Mouse (Mus musculus) embryonic facial prominence, embryonic 13.5 days (tissue): ENCODE results near the gene Ermn. TPM values are rescaled to one million over a fixed set of nuclear protein-coding genes. Genes with fewer than 3 reads are reported as not detected.
A peak's percentile ranks its signal among the peaks of the same experiment; 100 is the strongest.

Experiments used
- ATAC-seq: fragments of 200-750 bp; cut with Nextera tagmentation; 2 replicates; pipeline ENCODE4 v1.8.0; 2017; ENCODE audit warnings: low read depth; ENCODE audit not compliant: insufficient number of reproducible peaks, insufficient read depth, low FRiP score, low TSS enrichment
- H3K27ac ChIP-seq: fragments of 300-500 bp; sonication (generic); 2 replicates; pipeline ENCODE4 v1.5.1; 2015; ENCODE audit warnings: moderate library complexity, mild to moderate bottlenecking, inconsistent platforms
- H3K27me3 ChIP-seq: fragments of 300-500 bp; sonication (generic); 2 replicates; pipeline ENCODE4 v1.6.1; 2015; ENCODE audit warnings: mild to moderate bottlenecking, inconsistent platforms
- H3K36me3 ChIP-seq: fragments of 300-500 bp; sonication (generic); 2 replicates; pipeline ENCODE4 v1.6.1; 2015; ENCODE audit warnings: mild to moderate bottlenecking, inconsistent platforms
- H3K4me1 ChIP-seq: fragments of 300-500 bp; sonication (generic); 2 replicates; pipeline ENCODE4 v1.6.1; 2015; ENCODE audit warnings: inconsistent platforms
- H3K4me2 ChIP-seq: fragments of 300-500 bp; sonication (generic); 2 replicates; pipeline ENCODE4 v1.6.1; 2015; ENCODE audit warnings: moderate library complexity, mild to moderate bottlenecking, inconsistent platforms
- H3K4me3 ChIP-seq: fragments of 300-500 bp; sonication (generic); 2 replicates; pipeline ENCODE4 v1.5.1; 2015; ENCODE audit warnings: mild to moderate bottlenecking, inconsistent platforms
- H3K9ac ChIP-seq: fragments of 300-500 bp; sonication (generic); 2 replicates; pipeline ENCODE4 v1.6.1; 2015; ENCODE audit warnings: mild to moderate bottlenecking, inconsistent platforms
- H3K9me3 ChIP-seq: fragments of 300-500 bp; sonication (generic); 2 replicates; pipeline ENCODE4 v1.6.1; 2016; ENCODE audit warnings: inconsistent platforms
- WGBS: fragments of 180-500 bp; shearing (Covaris S2); methylation state at CpG from one replicate; pipeline ENCODE4 v1.1.7; 2015; ENCODE audit warnings: mixed read lengths; 5-methylcytosine and 5-hydroxymethylcytosine counted together
- polyA plus RNA-seq: library from polyadenylated mRNA; unstranded; fragments of >200 nt; fragmentation: Nextera tagmentation; extraction: Ambion mirVana; gene quantifications from 2 replicates; pipeline ENCODE4 v1.2.1, GENCODE M21; 2015

Ermn gene
- polyA plus RNA-seq: 0.91 and 2.5 TPM in 2 replicates

- peak within 1 kb of the TSS; percentile 16; the same call in 1 of the 2 replicates for H3K4me2 ChIP-seq
- no peak within 1 kb of the TSS for H3K9ac ChIP-seq
- no peaks in the 10 kb centered on the region for H3K36me3 ChIP-seq
- 9% methylated on average over 7 of the region's 7 CpGs for WGBS
- no peaks in the 10 kb centered on the region for H3K9me3 ChIP-seq
- H3K27me3 ChIP-seq: no peaks in the 10 kb centered on the region
- H3K4me1 ChIP-seq: peaks cover 3% of the 10 kb centered on the region
- H3K4me3 ChIP-seq: no peak within 1 kb of the TSS
- no peak within 1 kb of the TSS for H3K27ac ChIP-seq
- no peak for ATAC-seq
Observed at GRCm38 (mm10) chr2:58052821-58053581, at the start of gene Ermn. TSS of gene Ermn (minus strand) at chr2:58052864.

- H3K9ac ChIP-seq: no peak overlapping the region
- H3K4me3 ChIP-seq: no peak overlapping the region
- H3K4me2 ChIP-seq: no peak overlapping the region
- H3K4me1 ChIP-seq: no peaks in the 10 kb centered on the region
- no peak for ATAC-seq
- no peak overlapping the region for H3K27ac ChIP-seq
- WGBS: 74% methylated on average over 1 of the region's 1 CpGs
- no peaks in the 10 kb centered on the region for H3K36me3 ChIP-seq
- H3K27me3 ChIP-seq: no peaks in the 10 kb centered on the region
- H3K9me3 ChIP-seq: no peaks in the 10 kb centered on the region
Observed at GRCm38 (mm10) chr2:58094818-58095217, 42.2 kb upstream of the Ermn start.

- Histone ChIP-seq H3K27ac (no peak overlapping the region), H3K27me3 (no peaks in the 10 kb centered on the region), H3K36me3 (no peaks in the 10 kb centered on the region), H3K4me1 (no peaks in the 10 kb centered on the region), H3K9ac (no peak overlapping the region), H3K4me2 (no peak overlapping the region), H3K9me3 (no peaks in the 10 kb centered on the region), H3K4me3 (no peak overlapping the region)
- ATAC-seq: no peak
- WGBS: 89% methylated on average over 1 of the region's 1 CpGs
Observed at GRCm38 (mm10) chr2:58086420-58086819, 33.8 kb upstream of the Ermn start.

- Histone ChIP-seq H3K4me3 (no peak overlapping the region), H3K4me2 (no peak overlapping the region), H3K4me1 (no peaks in the 10 kb centered on the region), H3K9me3 (no peaks in the 10 kb centered on the region), H3K9ac (no peak overlapping the region), H3K27ac (no peak overlapping the region), H3K27me3 (no peaks in the 10 kb centered on the region), H3K36me3 (no peaks in the 10 kb centered on the region)
- ATAC-seq: no peak
- 59% methylated on average over 1 of the region's 1 CpGs for WGBS
Observed at GRCm38 (mm10) chr2:58079849-58080248, 27.2 kb upstream of the Ermn start.

GRCm38 (mm10) chr2:58055383-58055782 lies 2.7 kb upstream of the Ermn start:
- H3K9me3 ChIP-seq: no peaks in the 10 kb centered on the region
- no peaks in the 10 kb centered on the region for H3K36me3 ChIP-seq
- no peak for ATAC-seq
- no peaks in the 10 kb centered on the region; the same call in none of the 2 replicates for H3K4me1 ChIP-seq
- H3K9ac ChIP-seq: no peak overlapping the region
- no peaks in the 10 kb centered on the region for H3K27me3 ChIP-seq
- H3K27ac ChIP-seq: no peak overlapping the region
- H3K4me2 ChIP-seq: no peak overlapping the region
- H3K4me3 ChIP-seq: no peak overlapping the region

GRCm38 (mm10) chr2:58041867-58042266 lies 10.8 kb downstream of the Ermn start:
- H3K27me3 ChIP-seq: no peaks in the 10 kb centered on the region
- H3K9ac ChIP-seq: no peak overlapping the region
- no peak overlapping the region for H3K4me3 ChIP-seq
- H3K36me3 ChIP-seq: no peaks in the 10 kb centered on the region
- no peak for ATAC-seq
- no peak overlapping the region for H3K4me2 ChIP-seq
- no peaks in the 10 kb centered on the region for H3K9me3 ChIP-seq
- WGBS: 62% methylated on average over 7 of the region's 7 CpGs
- no peak overlapping the region for H3K27ac ChIP-seq
- H3K4me1 ChIP-seq: no peaks in the 10 kb centered on the region

GRCm38 (mm10) chr2:58036926-58037325 lies 15.7 kb downstream of the Ermn start:
- no peaks in the 10 kb centered on the region for H3K4me1 ChIP-seq
- H3K27ac ChIP-seq: no peak overlapping the region
- 80% methylated on average over 2 of the region's 2 CpGs for WGBS
- no peak overlapping the region for H3K9ac ChIP-seq
- no peaks in the 10 kb centered on the region for H3K9me3 ChIP-seq
- no peak for ATAC-seq
- no peak overlapping the region for H3K4me3 ChIP-seq
- H3K4me2 ChIP-seq: no peak overlapping the region
- no peaks in the 10 kb centered on the region for H3K36me3 ChIP-seq
- H3K27me3 ChIP-seq: no peaks in the 10 kb centered on the region

GRCm38 (mm10) chr2:58035635-58036034 lies 17.0 kb downstream of the Ermn start:
- H3K4me1 ChIP-seq: no peaks in the 10 kb centered on the region
- H3K4me3 ChIP-seq: no peak overlapping the region
- WGBS: 82% methylated on average over 4 of the region's 4 CpGs
- H3K9ac ChIP-seq: no peak overlapping the region
- no peaks in the 10 kb centered on the region for H3K36me3 ChIP-seq
- no peak overlapping the region for H3K27ac ChIP-seq
- no peaks in the 10 kb centered on the region for H3K9me3 ChIP-seq
- H3K27me3 ChIP-seq: no peaks in the 10 kb centered on the region
- H3K4me2 ChIP-seq: no peak overlapping the region
- ATAC-seq: no peak

- no peak overlapping the region for H3K4me3 ChIP-seq
- no peak overlapping the region for H3K4me2 ChIP-seq
- 90% methylated on average over 3 of the region's 3 CpGs for WGBS
- H3K4me1 ChIP-seq: no peaks in the 10 kb centered on the region
- H3K9me3 ChIP-seq: no peaks in the 10 kb centered on the region
- no peak for ATAC-seq
- H3K27me3 ChIP-seq: no peaks in the 10 kb centered on the region
- H3K9ac ChIP-seq: no peak overlapping the region
- H3K36me3 ChIP-seq: no peaks in the 10 kb centered on the region
- H3K27ac ChIP-seq: no peak overlapping the region
Observed at GRCm38 (mm10) chr2:58031431-58031830, 21.2 kb downstream of the Ermn start.

GRCm38 (mm10) chr2:58029404-58029803 lies 23.3 kb downstream of the Ermn start:
- H3K9ac ChIP-seq: no peak overlapping the region
- no peak overlapping the region for H3K4me3 ChIP-seq
- H3K9me3 ChIP-seq: no peaks in the 10 kb centered on the region
- H3K27me3 ChIP-seq: no peaks in the 10 kb centered on the region
- H3K4me2 ChIP-seq: no peak overlapping the region
- no peak for ATAC-seq
- H3K27ac ChIP-seq: no peak overlapping the region
- WGBS: 13% methylated on average over 7 of the region's 7 CpGs
- no peaks in the 10 kb centered on the region for H3K36me3 ChIP-seq
- no peaks in the 10 kb centered on the region for H3K4me1 ChIP-seq

- no peak for ATAC-seq
- no peak overlapping the region for H3K4me3 ChIP-seq
- no peak overlapping the region for H3K27ac ChIP-seq
- H3K27me3 ChIP-seq: no peaks in the 10 kb centered on the region
- no peaks in the 10 kb centered on the region for H3K4me1 ChIP-seq
- no peak overlapping the region for H3K9ac ChIP-seq
- WGBS: 79% methylated on average over 5 of the region's 5 CpGs
- no peaks in the 10 kb centered on the region for H3K36me3 ChIP-seq
- no peak overlapping the region for H3K4me2 ChIP-seq
- no peaks in the 10 kb centered on the region for H3K9me3 ChIP-seq
Observed at GRCm38 (mm10) chr2:58026740-58027139, 25.9 kb downstream of the Ermn start.

- Histone ChIP-seq H3K4me3 (no peak overlapping the region), H3K36me3 (no peaks in the 10 kb centered on the region), H3K27ac (no peak overlapping the region), H3K9me3 (no peaks in the 10 kb centered on the region), H3K27me3 (no peaks in the 10 kb centered on the region), H3K9ac (no peak overlapping the region), H3K4me1 (no peaks in the 10 kb centered on the region), H3K4me2 (no peak overlapping the region)
- WGBS: 81% methylated on average over 6 of the region's 6 CpGs
- no peak for ATAC-seq
Observed at GRCm38 (mm10) chr2:58023556-58023955, 29.1 kb downstream of the Ermn start.
